Mouse (Mus musculus) fat pad, adult 2 months (tissue): ENCODE measurements around the gene Tmigd3.
"Not testable (repeated sequence)": the region's sequence is repeated elsewhere in the genome, so short reads cannot be mapped to it uniquely, and the experiment has no call there.

Source experiments
- DNase-seq: peaks from one replicate; pipeline ENCODE4 v3.0.0-alpha.2; 2011; ENCODE audit warnings: low read depth, low spot score; ENCODE audit errors: extremely low read depth

The Tmigd3 gene

DNA sequence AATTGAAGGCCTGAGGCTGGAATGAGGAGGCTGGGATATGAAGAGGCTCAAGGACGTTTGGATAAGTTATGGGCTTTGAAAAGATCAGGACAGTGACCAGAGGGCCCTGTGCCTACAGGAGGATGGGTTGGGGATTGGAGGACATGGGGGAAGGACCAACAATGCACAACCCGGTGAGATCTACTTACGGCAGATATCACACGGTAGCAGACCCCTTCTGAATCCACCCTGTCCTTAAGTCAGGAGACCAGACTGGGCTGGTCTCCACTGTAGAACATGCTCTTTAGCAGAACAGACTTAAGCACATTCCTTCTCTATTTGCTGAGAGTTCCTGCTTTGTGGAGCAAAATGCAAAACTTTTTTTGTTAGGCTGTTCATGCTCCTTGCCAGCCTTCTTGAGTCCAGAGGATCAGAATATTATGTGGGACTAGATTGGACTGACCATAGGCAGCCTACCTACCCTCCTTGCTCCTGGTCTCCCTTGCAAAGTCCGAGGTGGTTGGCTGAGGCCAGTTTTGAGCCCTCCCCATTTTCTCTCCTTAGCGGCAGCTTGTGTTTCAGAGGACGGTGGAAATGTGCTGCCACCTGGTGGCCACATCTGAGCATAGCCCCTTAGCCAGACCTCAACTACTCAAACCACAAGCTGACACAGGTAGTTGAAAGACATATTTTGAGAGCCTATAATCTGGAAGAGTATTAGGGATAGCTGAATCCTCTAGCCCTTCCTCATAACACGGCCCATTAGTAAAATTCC, 28.9 kb downstream of the Tmigd3 start:
- DNase-seq: no peak

DNA sequence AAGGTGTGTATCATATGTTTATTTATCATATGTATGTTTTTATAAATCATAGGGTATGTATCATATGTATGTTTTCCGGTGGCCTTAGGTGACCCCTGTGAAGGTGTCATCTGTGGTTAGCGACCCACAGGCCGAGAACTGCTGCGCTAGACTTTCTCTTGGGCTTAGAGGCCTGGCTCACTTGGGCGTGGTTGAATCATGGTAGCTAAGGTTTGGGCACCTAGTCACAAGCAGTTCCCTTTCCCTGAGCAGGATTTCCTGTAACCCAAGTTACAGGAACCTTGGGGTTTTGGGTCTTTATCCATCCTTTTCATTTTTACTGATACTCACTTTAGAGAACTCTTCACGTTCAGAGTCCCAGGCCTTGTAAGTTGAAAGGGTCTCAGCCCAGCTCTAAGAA, 29.6 kb downstream of the Tmigd3 start:
- DNase-seq: no peak

DNA sequence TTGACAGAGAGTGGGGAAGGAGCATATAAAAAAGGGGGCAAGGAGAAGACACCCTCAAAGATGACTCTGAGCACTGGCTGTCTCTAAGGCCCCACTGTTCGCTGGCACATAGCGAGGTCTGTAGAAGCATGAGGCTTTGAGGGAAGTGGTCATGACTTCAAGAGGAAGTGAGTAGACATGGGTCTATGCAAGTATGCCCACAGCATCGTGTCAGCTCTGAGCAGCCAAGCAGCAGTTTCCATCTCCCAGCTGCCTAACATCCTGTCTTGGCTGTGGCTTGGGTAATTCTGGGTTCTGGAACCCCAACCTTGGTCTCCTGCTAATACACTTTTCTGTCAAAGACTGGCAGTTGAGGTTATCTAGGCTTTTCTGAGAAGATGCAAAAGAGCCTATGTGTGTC, 30.0 kb downstream of the Tmigd3 start:
- DNase-seq: no peak

DNA sequence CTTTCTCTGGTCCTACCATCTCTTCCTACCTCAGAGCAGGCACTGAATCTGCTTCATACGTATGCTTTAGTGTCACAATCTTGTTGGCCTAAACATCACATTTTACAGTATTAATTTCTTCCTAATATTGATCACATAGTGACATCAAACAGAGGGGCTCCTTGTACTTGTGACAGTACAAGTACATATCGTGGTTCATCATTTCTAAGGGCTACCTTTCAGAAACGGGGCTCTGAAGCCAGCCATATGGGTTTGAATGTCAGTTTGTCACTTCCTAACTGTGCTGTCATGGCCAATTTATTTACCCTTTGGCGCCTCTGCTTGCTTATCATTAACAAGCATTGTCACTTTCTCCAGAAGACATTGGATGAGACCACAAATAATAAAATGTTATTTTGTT, 30.8 kb downstream of the Tmigd3 start:
- no peak for DNase-seq

DNA sequence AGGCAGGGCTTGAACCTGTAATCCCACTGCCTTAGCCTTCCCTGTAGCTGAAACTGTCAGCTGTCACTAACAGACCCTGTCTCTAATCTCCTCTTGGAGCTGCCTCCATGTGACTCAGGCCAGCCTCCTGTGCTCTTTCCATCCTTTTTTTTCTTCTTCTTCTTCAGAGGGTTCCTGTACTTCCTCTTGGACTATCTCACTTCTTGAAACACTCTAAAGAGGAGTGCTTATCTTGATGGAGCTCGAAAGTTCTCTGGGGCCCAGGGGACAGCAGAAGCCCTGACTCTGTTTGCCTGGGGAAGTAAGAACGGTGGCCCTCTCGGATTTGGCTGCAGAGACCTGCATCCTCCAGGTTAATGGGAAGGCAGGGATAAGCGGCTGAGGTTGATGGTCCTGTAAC, 33.5 kb downstream of the Tmigd3 start:
- DNase-seq: no peak

DNA sequence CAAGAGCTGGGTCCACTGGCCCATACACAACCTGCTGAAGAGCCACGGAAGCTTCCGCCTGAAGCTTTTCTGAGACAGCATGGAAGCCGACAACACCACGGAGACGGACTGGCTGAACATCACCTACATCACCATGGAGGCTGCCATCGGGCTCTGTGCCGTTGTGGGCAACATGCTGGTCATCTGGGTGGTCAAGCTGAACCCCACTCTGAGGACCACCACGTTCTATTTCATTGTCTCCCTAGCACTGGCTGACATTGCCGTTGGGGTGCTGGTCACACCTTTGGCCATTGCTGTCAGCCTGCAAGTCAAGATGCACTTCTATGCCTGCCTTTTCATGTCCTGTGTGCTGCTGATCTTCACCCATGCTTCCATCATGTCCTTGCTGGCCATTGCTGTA, 34.0 kb downstream of the Tmigd3 start:
- no peak for DNase-seq

DNA sequence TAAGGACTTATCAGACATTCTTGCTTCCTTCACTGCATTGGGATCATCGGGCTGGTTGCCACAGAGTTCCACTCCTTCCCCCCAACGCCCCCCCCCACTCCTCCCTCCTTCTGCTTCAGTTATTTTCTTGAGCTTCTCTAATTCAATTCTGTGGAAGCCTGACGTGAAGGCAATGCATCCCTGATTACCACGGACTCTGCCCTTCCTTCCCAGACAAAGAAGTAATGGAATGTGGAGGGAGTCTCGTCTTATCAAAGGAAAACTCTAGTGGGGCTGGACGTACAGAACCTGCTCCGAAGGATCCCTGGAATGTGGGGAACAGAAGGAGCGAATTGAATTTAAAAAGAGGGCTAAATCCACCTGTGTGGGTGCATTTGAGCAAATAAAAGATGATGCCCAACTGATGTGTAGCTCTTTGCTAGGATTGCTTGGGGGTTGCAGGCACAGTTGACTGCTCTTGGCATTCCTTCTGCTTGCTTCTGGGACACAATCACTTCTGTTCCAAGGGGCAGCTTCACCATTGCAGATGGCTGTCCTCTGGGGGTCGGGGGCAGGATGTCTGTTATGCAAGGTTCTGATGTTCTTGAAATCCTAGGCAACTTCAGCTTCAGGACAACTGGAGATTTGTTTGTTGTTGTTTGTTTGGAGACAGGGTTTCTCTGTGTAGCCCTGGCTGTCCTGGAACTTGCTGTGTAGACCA, 37.4 kb downstream of the Tmigd3 start:
- DNase-seq: no peak

DNA sequence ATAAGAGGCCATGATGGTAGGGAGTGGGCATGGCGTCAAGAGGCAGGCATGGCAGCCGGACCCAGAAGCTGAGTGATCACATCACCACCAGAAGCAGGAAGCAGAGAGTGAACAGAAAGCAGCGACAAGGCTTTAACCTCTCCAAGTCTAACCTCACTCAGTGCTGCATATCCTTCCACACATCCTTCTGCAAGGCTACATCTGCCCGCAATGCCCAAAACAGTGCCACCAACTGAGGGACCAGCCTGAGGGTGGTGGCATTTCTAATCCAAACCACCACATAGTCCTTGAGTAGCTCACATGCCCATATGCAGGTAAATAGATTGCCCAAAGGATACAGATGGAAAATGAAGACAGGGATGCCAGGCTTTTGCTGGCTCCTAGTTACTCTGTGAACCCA, 38.3 kb downstream of the Tmigd3 start:
- no peak for DNase-seq

DNA sequence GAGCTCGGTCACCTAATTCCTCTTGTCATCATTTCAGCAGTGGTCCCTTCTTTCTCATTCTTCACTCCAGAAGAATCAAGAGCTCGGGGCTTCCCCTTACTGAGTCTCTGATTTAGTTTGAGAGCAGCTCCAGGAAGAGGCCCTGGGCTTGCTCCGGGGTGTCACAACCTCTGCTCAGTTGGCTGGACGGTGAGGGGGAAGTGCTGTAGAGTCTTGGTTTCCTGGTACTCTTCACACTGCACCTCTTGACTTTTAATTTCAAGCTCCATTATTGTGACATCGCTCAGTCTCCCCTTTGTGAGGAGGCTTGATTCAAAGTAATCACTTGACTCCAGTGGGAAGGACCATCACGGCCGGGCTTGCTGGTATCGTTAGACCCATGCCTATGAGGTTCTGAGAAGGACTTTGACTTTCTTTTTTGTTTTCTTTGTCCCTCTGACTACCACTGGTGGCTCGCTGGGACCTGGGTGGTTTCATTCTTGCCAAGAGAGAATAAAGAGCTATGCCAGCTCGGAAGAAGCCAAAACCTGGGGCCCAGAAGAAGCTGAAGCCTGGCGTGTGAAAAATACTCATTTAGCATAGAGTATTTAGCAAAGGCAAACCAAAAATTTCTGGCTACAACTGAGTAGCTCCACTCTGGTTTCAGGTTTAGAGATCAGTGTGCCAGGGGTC, 40.0 kb downstream of the Tmigd3 start:
- no peak for DNase-seq

DNA sequence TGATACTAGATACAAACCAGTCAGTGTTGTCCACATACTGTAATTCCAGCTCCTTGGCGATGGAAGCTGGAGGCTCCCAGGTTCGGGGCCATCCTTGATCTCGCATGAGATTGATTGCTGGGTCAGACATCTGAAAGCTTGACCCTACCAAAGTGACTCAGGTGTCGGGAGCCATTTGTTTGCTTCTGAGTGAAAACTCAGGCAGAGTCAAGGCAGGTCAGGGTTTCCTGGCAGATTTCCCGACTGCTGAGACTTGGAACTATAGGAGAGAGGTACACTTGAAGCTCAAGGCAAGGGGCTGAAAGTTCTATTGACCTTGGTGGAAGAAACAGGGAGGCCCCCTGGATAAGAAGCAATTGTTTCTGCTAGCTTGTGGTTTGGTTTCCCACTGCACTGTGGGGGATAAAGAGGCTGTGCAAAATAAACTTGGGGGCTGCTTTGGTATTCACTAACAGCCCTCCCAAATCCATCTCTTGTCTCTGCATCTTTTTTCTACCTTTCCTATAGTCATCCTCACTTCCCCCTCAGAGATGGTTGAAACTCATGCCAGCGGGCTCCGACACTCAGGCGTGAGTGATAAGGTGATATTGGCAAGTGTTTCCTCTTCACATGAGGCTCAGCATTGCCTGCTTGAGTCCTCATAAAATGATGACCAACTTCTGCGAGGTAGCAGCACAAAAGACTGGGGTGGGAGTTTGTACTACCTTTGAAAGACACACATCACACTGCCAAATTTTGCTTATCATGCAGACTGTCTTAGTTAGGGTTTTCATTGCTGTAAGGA, 41.6 kb downstream of the Tmigd3 start:
- no peak for DNase-seq

DNA sequence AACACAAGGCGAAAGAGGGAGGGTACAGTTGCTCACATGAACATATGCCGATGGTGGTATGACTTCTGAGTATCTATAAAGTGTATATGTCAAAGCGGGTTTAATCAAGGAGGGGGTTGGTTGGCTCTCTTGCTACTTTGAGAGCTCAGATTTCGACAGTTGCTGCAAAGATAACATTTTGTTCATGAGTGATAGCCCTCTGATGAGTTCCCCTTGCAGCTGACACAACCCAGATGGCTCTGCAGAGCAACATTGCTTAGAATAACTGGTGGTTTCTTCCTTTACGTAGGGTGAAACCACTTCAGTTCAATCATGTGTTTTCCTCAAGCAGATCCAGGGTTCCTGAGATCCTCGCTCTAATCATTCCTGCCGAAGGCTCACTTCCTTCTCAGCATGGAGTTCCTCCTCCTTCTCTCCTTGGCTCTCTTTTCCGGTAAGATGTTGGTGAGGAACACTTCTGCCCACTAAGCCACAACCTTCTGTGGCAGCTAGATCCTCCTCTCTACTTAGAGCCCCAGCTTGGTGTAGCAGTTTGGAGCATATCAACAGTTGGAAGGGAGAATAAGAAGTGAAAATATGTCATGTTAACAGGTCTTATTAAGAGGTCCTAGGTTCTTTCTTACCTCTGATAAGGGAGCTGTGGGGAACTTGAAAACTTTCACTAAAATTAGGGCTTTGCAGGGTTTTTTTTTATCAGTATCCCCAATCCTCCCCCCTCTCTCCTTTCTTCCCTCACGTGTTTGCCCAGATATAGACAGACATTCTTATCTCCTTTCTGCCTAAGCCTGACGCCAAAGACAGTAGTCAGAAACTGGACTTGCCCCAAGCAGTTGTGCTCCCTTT, 43.4 kb downstream of the Tmigd3 start:
- no peak for DNase-seq

DNA sequence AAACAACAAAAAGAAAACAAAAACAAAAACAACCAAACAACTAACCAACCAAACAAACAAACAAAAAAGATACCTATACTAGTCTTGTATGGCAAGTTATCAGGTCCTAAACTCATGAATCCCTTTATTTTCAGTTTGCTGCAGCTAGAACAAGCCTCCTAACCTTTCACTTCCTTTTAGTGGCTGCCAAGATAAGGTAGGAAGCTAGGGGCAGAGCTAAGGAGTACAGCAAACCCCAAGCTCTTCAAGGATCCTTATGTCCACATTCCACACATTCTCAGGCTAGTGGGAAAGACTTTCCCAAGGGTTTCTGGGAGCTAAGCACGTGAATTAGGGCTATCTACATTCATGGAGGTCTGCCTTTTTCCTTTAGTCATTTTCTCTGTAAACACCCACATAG, 44.6 kb downstream of the Tmigd3 start:
- DNase-seq: no peak

DNA sequence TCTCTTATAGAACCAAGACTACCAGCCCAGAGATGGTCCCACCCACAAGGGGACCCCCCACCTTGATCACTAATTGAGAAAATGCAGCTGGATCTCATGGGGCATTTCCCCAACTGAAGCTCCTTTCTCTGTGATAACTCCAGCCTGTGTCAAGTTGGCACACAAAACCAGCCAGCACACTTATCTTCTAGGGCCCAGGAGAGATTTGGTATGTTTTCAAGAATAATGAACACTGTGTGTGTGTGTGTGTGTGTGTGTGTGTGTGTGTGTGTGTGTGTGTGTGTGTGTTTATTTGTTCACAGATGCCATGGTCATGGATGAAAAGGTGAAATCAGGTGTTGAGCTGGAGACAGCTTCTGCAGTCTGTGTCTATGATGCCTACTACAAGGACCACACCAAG, 45.8 kb downstream of the Tmigd3 start:
- not testable (repeated sequence) for DNase-seq

DNA sequence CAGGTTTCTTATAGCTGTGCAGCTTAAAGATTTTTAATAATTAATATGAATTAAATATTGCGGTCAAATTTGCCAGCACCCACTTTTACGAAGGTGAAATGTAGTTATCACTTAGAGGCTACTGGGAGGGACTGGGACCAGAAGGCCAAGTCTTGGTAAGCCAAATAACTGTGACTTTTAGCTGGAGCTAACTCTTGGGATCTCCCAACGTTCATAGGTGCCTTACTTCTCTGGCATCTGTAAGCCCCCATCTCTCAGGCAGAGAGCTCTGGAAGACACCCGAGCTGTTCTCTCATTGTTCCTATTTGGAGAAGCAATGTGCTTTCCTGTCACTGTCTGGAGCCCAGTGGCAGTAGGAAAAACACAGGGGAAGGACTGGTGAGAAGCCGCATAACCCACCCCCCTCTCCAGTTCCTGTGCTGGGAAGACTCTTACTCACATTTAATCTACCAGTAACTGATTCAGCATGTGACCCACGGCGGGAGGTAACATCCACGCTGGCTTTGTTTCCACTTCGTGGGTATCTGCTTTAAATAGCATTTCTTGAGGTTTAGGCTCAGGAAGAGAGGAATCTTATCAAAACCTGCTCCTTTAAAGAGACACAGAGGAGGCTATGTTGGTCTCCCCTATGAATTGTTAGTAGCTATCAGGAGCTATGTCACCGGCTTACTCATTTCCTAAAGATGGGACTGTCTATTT, 47.1 kb downstream of the Tmigd3 start:
- DNase-seq: no peak

DNA sequence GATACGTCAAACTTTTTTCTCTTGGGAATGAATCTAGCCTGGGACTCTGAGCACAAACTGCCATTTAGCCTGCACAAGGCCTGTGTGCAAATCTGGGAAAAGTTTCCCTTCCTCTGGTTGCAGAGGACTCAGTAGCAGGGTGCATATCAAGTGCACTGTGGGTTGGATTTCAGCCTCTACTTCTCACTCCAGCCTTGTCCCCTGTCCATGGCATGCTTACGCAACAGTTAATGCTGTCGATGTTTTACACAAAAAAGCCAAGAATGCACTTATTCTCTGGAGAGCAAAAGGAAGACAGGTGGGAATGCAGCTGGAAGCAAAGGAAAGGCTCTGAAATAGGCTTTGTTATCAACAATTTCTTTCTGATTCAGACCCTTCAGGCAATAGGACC, 47.6 kb downstream of the Tmigd3 start:
- DNase-seq: no peak

DNA sequence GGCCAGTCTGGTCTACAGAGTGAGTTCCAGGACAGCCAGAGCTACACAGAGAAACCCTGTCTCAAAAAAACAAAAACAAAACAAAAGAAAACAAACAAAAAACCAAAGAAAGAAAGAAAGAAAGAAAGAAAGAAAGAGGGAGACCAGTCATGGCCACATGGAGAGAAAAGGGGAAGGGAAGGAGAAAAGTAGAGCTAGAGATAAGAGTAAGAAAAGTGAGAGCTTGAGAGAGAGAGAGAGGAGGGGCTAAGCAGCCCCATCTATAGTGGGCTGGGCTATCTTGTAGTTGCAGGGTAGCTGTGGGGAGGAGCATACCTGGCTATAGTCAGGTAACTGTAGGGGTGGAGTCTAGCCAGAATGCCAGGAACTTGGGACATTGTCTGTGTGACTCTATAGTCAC, 50.0 kb downstream of the Tmigd3 start:
- DNase-seq: not testable (repeated sequence)

DNA sequence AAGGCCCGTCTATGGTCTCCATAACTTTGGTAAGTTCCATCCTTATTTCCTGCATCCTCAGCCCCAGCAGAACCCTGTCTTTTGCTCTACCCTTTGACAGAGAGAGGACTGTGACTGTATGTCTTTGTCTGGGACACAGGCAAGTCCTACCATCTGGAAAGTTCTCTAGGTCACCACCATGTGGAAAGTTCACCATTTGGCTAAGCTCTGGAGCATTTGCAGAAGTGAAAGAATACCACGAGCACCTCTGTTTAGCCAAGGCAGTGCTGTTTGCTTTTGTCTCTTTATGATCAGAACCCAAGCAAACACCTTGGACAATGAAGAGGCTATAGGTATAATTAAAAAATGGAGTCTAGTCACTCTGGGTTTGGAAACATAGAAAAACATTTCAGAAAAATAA, 51.3 kb downstream of the Tmigd3 start:
- DNase-seq: no peak

DNA sequence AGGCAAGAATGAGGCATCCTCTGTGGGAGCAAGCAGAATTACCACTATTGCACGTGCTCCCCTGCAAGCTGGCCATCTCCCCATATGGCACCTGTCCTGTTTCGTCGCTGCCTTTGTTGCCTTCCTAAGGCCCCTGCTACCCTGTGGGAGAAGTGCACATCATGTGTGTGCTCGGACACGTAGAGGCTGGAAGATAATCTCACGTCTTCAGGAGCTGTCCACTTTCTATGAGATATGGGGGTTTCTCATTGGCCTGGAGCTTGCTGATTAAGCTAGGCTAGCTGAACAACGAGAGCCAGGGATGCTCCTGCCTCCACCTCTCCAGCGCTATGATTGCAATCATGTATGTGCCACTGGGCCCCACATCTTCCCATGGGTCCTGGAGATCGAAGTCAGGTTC, 53.9 kb downstream of the Tmigd3 start:
- DNase-seq: no peak

DNA sequence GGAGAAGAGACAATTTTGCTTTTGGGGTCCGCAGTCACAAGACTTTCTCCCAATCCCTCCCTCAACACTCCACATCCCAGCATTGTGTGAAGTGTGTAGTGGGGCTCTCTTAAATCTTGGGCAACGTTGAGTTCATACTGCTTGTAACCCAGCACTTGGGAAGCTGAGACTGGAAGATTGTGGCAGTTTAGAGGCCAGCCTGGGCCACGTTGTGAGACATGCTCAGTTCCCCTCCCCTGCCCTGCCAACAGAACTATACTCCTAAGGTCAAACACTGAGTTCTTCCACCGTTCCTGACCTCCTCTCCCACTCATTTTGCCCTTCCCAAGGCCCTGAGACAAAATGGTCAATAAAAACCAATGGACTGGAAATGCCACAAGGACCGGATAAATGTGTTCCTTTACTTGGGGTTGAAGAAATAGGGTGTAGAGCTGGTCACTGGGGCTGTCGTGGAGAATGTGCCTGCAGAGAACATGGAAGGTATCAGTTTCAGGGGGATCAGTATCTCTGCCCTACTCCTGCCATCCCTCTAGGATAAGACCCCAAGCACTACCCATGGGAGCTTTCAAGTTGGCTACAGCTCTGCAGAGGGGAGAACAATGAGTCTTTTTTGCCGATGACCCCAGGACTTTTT, 57.0 kb downstream of the Tmigd3 start:
- no peak for DNase-seq

DNA sequence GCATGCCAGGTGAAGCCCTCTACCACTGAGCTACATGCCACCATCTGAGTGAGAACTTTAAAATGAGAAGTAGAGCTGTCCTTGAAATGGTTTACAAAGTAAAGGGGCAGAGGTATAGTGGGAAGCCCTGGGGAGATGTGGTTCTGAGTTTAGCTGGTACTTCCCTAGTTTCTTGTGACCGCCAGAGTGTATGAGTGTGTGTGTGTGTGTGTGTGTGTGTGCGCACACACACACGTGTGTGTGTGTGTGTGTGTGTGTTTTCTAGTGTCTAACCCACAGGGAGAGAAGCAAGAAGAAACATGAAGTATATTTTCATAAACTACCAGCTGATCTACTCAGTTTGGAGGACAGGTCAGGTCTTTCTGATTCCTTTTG, 57.5 kb downstream of the Tmigd3 start:
- no peak for DNase-seq
